Mouse (Mus musculus) cerebellum, adult 18-20 months (tissue): Measurements from ENCODE around the gene Pnma3.
"Not testable (repeated sequence)": the region's sequence is repeated elsewhere in the genome, so short reads cannot be mapped to it uniquely, and the experiment has no call there.

Experiments used
- DNase-seq, 2 experiments: peaks; one replicate each; pipeline ENCODE4 v3.0.0; 2021

Pnma3 gene

DNA sequence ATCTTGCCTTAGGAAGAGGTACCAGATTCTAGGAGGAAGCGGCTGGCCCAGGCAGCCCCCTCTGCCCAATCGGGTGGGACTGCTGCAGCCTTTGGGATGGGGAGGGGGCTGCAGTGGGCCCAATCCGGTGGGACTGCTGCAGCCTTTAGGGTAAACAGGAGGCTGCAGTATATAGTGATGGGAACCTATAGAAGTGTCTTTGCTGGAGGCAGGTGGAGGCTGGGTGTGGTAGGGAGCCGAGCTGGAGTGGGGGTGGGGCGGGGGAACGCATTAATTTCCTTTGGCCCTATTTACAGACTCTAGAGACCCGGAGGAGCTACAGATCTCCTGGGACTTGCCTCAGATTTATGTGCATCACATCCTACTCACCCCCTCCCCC lies at the start of gene Pnma3:
Gene Pnma3 (plus strand): TSS at position 373 of the 379 bp plus-strand sequence.
- DNase-seq: peak; percentile 9 to 18

DNA sequence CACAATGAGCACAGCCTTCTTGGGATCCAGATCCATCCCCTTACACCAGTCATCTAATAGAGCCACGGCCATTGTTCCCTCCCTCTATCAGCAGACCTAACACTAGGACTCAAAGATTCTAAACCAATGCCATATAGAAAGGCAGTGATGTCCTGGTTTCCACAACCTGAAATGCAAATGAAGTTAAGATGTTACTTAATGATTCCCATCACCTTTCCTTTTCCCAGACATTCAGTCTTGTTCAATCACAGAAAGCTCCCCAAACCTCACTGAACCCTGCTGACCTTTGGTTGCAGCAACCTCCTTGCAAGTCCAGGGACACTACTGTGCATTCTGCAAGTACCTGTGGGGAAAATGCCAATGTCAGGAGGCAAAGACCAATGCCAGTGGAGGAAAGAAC lies 27.6 kb upstream of the Pnma3 start, which contains the start of gene Pnma5:
Gene Pnma5 (minus strand): TSS at position 101 of the 400 bp plus-strand sequence.
- DNase-seq: no peak

DNA sequence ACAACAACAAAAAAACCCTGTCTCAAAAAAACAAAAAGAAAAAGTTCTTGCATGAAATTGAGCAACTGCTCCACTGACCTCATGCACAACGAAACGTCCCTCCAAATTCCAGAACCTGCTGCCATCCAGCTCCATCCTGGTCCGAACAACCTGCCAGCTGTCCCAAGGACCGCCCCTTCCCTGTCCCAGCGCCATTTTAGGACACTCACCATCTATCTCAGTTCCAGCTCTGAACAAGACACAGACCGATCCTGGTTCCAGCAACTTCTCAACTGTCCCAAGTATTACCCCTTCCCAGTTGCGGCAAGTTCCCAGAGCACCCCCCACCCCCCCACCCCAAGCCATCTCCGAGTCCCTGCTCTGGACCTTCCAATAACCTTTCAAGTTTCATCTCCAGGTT lies 25.8 kb upstream of the Pnma3 start:
- DNase-seq: no peak

DNA sequence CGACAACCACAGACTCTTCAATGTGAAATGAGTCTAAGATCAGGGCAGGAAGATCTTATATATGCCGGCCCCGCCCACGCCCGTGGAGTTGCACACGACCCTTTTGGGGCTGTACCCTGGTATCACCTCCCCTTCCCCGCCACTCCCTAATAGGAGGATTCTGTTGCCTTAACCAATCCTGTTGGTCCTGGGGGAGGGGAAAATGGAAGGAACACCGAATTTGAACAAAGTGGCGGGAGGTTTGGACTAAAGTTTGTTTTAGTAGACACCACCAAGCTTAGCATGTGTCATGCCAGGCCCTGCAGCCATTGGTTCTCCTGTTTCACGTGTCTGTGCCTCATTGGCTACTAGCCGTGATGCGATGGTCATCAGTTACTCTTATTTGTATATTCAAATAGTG lies 24.9 kb upstream of the Pnma3 start:
- no peak for DNase-seq

DNA sequence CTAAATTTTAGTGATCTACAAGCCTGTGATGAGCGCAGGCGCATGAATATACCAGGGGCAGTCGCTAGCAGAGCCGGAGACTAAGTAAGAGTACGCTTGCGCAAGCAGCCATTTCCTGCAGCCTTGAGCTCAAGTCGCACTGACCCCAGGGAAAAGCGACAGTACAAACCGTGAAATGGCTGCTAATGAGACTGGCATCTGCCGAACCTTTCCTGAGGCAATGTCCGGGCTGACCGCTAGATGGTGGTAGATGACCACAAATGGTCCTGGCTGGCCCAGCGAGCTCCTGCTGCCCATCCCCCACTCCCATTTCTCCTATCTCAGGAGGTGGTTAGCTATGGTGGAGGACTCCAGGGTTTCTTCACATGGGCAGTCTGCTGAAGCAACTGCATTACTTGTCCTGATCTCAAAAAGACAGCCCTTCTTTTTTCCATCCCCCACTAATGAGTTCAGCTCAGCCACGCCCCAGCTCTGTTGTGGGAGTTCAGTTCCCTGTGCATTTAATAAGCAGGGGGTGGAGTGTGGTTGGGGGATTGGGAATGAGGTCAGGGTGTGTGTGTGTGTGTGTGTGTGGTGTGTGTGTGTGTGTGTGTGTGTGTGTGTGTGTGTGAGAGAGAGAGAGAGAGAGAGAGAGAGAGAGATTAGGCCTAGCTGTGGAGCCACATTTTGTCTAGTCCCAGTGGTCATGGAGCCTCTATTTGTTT lies 10.6 kb upstream of the Pnma3 start:
- peak; percentile 89 to 94 for DNase-seq

DNA sequence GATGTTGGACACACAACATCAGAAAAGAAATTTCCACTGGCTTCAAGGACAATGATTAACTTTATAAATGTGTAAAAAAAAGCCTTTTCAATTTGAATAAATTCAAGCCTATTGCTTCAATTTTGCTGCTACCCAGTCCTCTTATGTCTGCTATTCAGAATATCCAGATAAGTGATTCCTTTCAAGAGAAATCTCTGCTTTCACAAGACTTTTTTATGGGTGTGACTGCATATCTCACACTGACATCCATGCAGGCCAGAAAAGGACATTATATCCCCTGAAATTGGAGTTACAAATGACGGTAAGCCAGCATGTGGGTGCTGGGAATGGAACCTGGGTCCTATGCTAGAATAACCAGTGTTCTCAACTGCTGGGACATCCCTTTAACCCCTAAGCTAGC lies 3.1 kb upstream of the Pnma3 start:
- DNase-seq: no peak

DNA sequence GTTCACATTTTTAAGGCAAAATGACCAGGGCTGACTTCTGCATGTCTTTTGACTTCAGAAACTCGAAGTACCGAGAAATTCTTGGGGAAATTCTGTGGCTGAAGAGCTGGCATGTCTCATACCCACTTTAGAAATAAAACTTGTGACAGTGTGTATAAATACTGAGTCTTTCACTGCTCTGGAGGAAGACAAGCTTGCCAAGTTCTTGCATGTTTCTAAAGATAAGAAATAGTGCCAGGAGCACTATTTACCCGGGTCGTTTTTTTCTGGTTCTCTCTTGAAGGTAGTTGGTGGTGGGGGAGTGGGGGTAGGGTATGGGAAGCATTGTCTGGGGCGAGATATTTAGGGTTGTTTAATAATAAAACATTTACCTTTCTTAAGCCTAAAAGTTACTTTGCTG lies 2.3 kb upstream of the Pnma3 start:
- DNase-seq: no peak

DNA sequence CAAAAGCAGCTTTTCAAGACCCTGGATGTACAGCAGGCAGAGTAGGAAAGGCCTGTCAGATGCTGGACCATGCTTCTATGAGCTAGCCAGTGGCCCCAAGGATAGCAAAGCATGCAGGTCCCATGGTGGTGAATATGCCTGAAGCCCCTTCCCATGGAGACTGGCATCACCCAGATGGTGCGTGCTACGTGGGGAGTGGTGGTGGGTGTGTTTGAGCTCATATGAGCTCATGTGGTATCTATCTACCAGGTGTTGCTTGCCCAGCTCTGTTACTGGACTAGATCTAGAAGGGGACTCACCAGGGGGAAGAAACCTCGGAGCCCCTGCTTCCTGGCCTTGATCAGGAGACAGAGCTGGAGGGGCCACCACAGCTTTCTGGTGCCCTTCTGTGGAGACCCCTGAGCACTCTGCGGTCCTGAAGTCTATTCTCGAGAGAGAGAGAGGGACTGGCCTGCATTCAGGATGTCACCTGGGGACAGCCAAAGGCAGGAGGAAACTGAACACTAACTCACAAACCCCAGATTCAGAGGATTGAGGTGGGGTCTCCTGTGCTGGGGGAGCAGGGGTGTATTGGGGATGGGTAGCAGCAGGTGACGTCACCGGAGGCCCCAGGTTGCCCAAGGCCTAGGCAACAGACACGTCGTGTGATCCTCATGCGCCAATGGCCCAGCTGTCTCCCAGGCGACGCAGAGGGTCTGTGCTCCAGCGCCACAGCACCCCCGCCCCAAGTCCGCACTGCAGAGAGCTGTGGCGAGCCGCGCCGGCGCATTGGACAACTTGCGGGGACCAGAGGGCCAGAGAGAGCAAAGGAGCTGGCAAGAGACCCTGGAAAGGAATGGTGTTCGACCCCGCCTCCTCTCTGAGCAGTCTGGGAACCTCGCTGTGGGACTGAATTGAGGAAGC lies 824 bp upstream of the Pnma3 start:
- peak; percentile 19 to 44 for DNase-seq

DNA sequence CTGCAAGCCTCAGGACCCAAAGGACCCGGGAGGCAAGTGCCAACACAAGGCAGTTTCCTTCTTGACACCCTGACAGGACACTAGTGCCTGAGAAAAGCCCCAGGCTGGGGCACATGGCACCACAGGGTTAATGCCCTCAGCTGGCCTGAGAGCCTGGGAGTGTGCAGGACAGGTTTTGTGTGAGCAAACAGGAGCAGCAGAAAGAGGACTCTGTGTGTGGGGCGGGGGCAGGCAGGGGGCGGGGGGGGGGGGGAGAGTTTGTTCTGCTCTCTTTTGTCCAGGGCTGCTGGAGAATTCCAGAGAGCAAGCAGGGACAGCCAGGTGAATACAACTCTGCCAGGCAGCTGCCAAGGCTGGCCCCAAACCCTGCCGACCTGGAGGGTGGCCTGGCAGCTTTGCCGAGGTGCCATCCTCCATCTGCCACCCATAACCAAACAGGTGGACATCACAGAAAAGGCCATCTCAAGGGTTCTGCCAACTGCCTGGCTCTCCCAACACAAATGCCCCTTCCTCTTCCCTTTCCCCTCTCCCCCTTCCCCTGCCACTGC lies 2.3 kb downstream of the Pnma3 start:
- peak; percentile 24 to 27 for DNase-seq

DNA sequence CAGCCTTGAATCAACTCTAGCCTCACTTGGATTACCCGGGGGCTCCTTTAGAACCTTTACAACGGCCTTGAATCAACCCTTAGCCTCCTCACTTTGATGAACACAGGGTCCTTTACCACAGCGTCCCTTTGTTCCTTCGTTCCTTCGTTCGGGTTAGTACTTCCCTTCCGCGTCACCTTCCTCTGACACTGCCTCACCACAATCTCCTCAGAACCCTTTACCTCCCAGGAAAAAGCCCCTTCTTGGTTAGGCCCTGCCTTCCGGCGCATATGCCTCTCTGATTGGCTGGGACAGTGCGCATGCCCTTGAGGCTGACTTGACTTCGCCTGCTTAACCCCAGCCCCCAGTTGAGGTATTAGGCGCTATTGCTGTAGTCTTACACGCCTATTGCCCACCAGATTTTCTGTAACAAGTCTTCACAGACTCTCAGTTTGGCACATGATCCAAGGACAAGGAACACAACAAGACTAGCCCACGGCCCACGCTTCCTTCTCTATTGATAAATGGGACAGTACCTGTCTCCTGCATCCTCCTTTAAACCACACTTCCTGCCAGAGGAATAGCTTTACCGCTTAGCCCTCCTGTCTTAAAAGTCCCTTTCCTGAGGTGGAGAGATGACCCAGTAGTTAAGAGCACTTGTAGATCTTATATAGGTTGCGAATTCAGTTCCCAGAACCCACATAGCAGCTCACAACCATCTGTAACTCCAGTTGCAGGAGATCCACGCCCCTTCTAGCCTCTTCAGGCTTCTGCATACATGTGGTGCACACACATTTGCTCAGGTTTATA lies 17.9 kb downstream of the Pnma3 start, which contains the start of gene Xlr4a:
Gene Xlr4a (minus strand): TSS at position 212 of the 789 bp plus-strand sequence.
- not testable (repeated sequence) for DNase-seq

DNA sequence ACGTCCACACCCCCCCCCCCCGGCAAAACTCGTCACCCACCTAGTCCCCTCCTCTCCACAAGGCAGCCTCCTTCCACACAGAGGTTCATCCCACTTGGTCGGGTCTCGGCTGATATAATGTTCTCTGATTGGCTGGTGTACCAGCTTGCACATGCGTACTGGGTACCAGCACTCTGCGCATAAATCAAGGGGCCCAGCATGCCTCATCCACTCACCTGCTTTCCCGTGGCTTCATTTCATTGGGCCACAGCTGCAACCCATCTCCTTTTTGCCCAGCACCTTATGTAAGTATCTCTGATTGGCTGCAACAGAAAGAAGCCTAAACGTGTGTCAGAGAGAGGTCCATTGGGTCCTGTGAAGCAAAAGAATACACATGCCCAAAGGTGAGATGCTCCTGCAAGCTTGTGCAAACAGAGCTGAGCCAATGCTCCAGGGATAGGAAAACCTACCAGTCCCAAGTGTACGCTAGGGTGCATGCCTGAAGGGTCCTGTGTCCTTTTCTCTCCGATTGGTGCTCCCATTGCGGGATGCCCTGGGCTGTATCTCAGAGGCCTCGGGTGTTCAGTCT lies 32.4 kb downstream of the Pnma3 start, which contains the start of gene Xlr3a:
Gene Xlr3a (minus strand): TSS at position 155 of the 568 bp plus-strand sequence.
- peak in 1 of 2 experiments; percentile 5 for DNase-seq

DNA sequence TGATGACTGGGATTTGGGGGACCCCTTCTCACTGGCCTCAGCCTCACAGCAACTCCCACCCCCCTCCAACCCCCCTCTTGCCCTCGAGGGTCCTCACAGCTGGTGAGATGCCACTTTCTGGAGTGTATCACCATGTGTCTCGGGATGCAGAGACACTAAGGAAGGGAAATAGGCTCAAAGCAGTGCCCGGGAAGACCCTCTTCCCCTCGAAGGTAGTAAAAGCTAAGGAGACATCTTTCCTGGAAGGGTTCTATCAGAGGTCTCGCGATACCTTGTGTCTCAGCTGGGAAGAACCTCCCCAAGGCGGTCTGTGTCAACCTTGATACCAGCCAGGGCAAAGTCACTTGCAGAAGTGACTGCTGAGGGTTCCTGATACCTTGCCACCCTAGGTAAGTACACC lies 52.2 kb downstream of the Pnma3 start, which contains the start of gene Gm14685:
Gene Gm14685 (plus strand): TSS at position 301 of the 400 bp plus-strand sequence.
- not testable (repeated sequence) for DNase-seq
